Mouse (Mus musculus) neural tube, embryonic 12.5 days (tissue): ENCODE measurements at regions not wholly inside any gene's neighbourhood (a gene's known extent, or its start where the extent isn't known, plus 50 kb on each side); places are given as distances from the start of the nearest gene placed in this dataset.
"Not testable (repeated sequence)": the region's sequence is repeated elsewhere in the genome, so short reads cannot be mapped to it uniquely, and the experiment has no call there.

Experiments
- ATAC-seq: fragments of 200-750 bp; cut with Nextera tagmentation; 2 replicates; pipeline ENCODE4 v1.8.0; 2017; ENCODE audit warnings: low read depth, mild to moderate bottlenecking, moderate TSS enrichment, moderate library complexity; ENCODE audit not compliant: low FRiP score
- H3K27ac ChIP-seq: fragments of 300-500 bp; sonication (generic); 2 replicates; pipeline ENCODE4 v1.5.1; 2016
- H3K27me3 ChIP-seq: fragments of 300-500 bp; sonication (generic); replicated peaks from 2 replicates; pipeline ENCODE4 v1.6.1; 2016; ENCODE audit warnings: mild to moderate bottlenecking
- H3K36me3 ChIP-seq: fragments of 300-500 bp; sonication (generic); 2 replicates; pipeline ENCODE4 v1.6.1; 2016; ENCODE audit warnings: mild to moderate bottlenecking
- H3K4me1 ChIP-seq: fragments of 300-500 bp; sonication (generic); 2 replicates; pipeline ENCODE4 v1.6.1; 2016
- H3K4me2 ChIP-seq: fragments of 300-500 bp; sonication (generic); replicated peaks from 2 replicates; pipeline ENCODE4 v1.6.1; 2016; ENCODE audit warnings: mild to moderate bottlenecking
- H3K4me3 ChIP-seq: fragments of 300-500 bp; sonication (generic); 2 replicates; pipeline ENCODE4 v1.5.1; 2016
- H3K9ac ChIP-seq: fragments of 300-500 bp; sonication (generic); 2 replicates; pipeline ENCODE4 v1.6.1; 2016; ENCODE audit warnings: mild to moderate bottlenecking
- H3K9me3 ChIP-seq: fragments of 300-500 bp; sonication (generic); 2 replicates; pipeline ENCODE4 v1.6.1; 2016; ENCODE audit warnings: mild to moderate bottlenecking
- WGBS: fragments of 180-500 bp; shearing (Covaris S2); methylation state at CpG from one replicate; pipeline ENCODE4 v1.1.7; 2016; 5-methylcytosine and 5-hydroxymethylcytosine counted together

DNA sequence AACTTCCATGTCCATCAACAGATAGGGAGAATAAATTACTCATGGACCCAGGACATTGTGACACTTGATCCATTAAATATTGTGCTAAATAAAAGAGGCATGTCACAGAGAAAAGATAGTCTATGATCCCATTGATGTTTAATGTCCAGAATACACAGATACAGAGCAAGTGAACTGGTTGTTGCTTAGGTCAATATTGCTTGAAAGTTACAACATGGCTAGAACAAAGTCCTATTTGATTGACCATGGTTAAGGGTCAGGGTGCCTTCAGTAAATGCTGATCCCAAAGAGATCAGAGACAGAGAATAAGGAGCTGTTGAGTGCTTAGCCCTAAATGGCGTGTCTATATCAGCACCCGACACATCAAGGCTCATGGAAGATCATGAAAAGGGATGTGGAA, 50.7 kb upstream of the Cyp3a41b start:
- H3K4me1 ChIP-seq, H3K4me2 ChIP-seq, H3K4me3 ChIP-seq, H3K36me3 ChIP-seq, H3K27me3 ChIP-seq, ATAC-seq, H3K9ac ChIP-seq, H3K27ac ChIP-seq: not testable (repeated sequence)
- peaks cover 73% of the 10 kb centered on the region for H3K9me3 ChIP-seq
- 84% methylated on average over 2 of the region's 2 CpGs for WGBS
